In genomic region chr13:44733036-44733372, GRCm38 (mm10) we compare ENCODE assay signal across 7 mouse cellular contexts. TPM values are rescaled to one million over a fixed set of nuclear protein-coding genes. Genes with fewer than 3 reads are reported as not detected.
DNase-seq lines count a peak whose midpoint lies in the region; ATAC-seq and TF ChIP-seq lines count a peak whose summit lies in the region.

No protein-coding gene starts in this region.

- TF ChIP-seq POLR2A in olfactory bulb, adult 2 months (IDR thresholded peaks at IDR 0.05; ENCODE audit: insufficient read depth, low read depth, low read length): no peak

- H3K27me3 ChIP-seq in lung, embryonic 14.5 days (ENCODE audit: insufficient read depth, low read length): no peaks in the 10 kb centered on the region
- H3K27me3 ChIP-seq in embryonic facial prominence, embryonic 15.5 days: no peaks in the 10 kb centered on the region
- H3K27me3 ChIP-seq in intestine, postnatal 0 days (replicated peaks; ENCODE audit: control insufficient read depth, insufficient read depth, low read length): no peaks in the 10 kb centered on the region

- H3K4me1 ChIP-seq in lung, embryonic 14.5 days (ENCODE audit: insufficient read depth): no peaks in the 10 kb centered on the region; the same call in 1 of the 2 replicates
- H3K4me1 ChIP-seq in embryonic facial prominence, embryonic 15.5 days: peaks cover 28% of the 10 kb centered on the region; the same call in 1 of the 2 replicates
- peaks cover 3% of the 10 kb centered on the region; the same call in 1 of the 2 replicates for H3K4me1 ChIP-seq in intestine, postnatal 0 days (replicated peaks; ENCODE audit: control insufficient read depth, insufficient read depth, low read length)
- H3K4me1 ChIP-seq in olfactory bulb, adult 2 months (ENCODE audit: control insufficient read depth, insufficient read depth, low read length): peaks cover 5% of the 10 kb centered on the region

- H3K9ac ChIP-seq in lung, embryonic 14.5 days: peak overlapping the region; percentile 87
- H3K9ac ChIP-seq in embryonic facial prominence, embryonic 15.5 days: peak overlapping the region; percentile 70
- peak overlapping the region; percentile 70 for H3K9ac ChIP-seq in intestine, postnatal 0 days (ENCODE audit: low read depth, low read length)

- H3K4me3 ChIP-seq in lung, embryonic 14.5 days (ENCODE audit: low read depth, low read length): peak overlapping the region; percentile 71
- peak overlapping the region; percentile 74 for H3K4me3 ChIP-seq in embryonic facial prominence, embryonic 15.5 days (replicated peaks)
- H3K4me3 ChIP-seq in intestine, postnatal 0 days (ENCODE audit: low read depth, low read length): peak overlapping the region; percentile 71
- H3K4me3 ChIP-seq in olfactory bulb, adult 2 months (ENCODE audit: insufficient read depth, low read depth, low read length): peak overlapping the region; percentile 77

- H3K9me3 ChIP-seq in lung, embryonic 14.5 days (ENCODE audit: low read depth, low read length): no peaks in the 10 kb centered on the region
- H3K9me3 ChIP-seq in embryonic facial prominence, embryonic 15.5 days (replicated peaks): no peaks in the 10 kb centered on the region
- no peaks in the 10 kb centered on the region for H3K9me3 ChIP-seq in intestine, postnatal 0 days (ENCODE audit: control insufficient read depth)

- DNase-seq in lung, embryonic 14.5 days: no peak
- DNase-seq in lung, postnatal 4 days: no peak
- DNase-seq in spleen, adult 18-20 months: no peak
- no peak for DNase-seq in layer of hippocampus, adult 9-11 months

- H3K27ac ChIP-seq in lung, embryonic 14.5 days (ENCODE audit: low read depth): peak overlapping the region; percentile 86
- H3K27ac ChIP-seq in embryonic facial prominence, embryonic 15.5 days (replicated peaks): peak overlapping the region; percentile 83
- peak overlapping the region; percentile 77 for H3K27ac ChIP-seq in intestine, postnatal 0 days (ENCODE audit: low read depth, low read length)
- peak overlapping the region; percentile 41; the same call in 1 of the 2 replicates for H3K27ac ChIP-seq in olfactory bulb, adult 2 months (ENCODE audit: insufficient read depth, low read depth, low read length)

- peak overlapping the region; percentile 66 for H3K4me2 ChIP-seq in lung, embryonic 14.5 days
- peak overlapping the region; percentile 62 for H3K4me2 ChIP-seq in embryonic facial prominence, embryonic 15.5 days (replicated peaks)
- H3K4me2 ChIP-seq in intestine, postnatal 0 days (replicated peaks; ENCODE audit: low read depth): peak overlapping the region; percentile 97

- WGBS in lung, embryonic 14.5 days: 0% methylated on average over 13 of the region's 13 CpGs
- WGBS in embryonic facial prominence, embryonic 15.5 days: under 1% methylated on average over 13 of the region's 13 CpGs
- WGBS in intestine, postnatal 0 days: under 1% methylated on average over 13 of the region's 13 CpGs
- WGBS in olfactory bulb, adult 2 months: under 1% methylated on average over 13 of the region's 13 CpGs

- ATAC-seq in lung, embryonic 14.5 days (ENCODE audit: insufficient read depth): no peak
- no peak for ATAC-seq in embryonic facial prominence, embryonic 15.5 days (ENCODE audit: insufficient number of reproducible peaks, low FRiP score, low TSS enrichment, low read depth)
- ATAC-seq in intestine, postnatal 0 days: no peak

- no peak for TF ChIP-seq CTCF in lung, embryonic 14.5 days (IDR thresholded peaks at IDR 0.05; ENCODE audit: low read depth)
- TF ChIP-seq CTCF in intestine, postnatal 0 days (IDR thresholded peaks at IDR 0.05; ENCODE audit: low read depth): no peak
- TF ChIP-seq CTCF in olfactory bulb, adult 2 months (IDR thresholded peaks at IDR 0.05; ENCODE audit: insufficient read depth, low read depth, low read length): no peak

- H3K36me3 ChIP-seq in lung, embryonic 14.5 days (ENCODE audit: insufficient read depth): no peaks in the 10 kb centered on the region
- H3K36me3 ChIP-seq in embryonic facial prominence, embryonic 15.5 days: no peaks in the 10 kb centered on the region
- no peaks in the 10 kb centered on the region for H3K36me3 ChIP-seq in intestine, postnatal 0 days (ENCODE audit: control insufficient read depth, insufficient read depth)

RNA-seq across cellular contexts. Expression of gene Jarid2, which starts 3.7 kb away (rescaled TPM):
- polyA plus RNA-seq in lung, embryonic 14.5 days (2014; fragmentation: Nextera tagmentation; extraction: Ambion mirVana): 17.6 and 18.4 TPM in 2 replicates
- 25.7 and 27.0 TPM in 2 replicates for polyA plus RNA-seq in embryonic facial prominence, embryonic 15.5 days (2015; fragmentation: Nextera tagmentation; extraction: Ambion mirVana)
- 6.6 and 6.8 TPM in 2 replicates for polyA plus RNA-seq in intestine, postnatal 0 days (2015; fragmentation: Nextera tagmentation; extraction: Ambion mirVana)
- polyA plus RNA-seq in olfactory bulb, adult 2 months (2012; ENCODE audit: insufficient read depth, insufficient read length, low replicate concordance, missing spikeins): 107 TPM in 1 of 2 replicates, not detected in the other
